Mouse (Mus musculus) layer of hippocampus, postnatal 36 days (tissue): ENCODE data around the gene Tpgs1. TPM values are rescaled to one million over a fixed set of nuclear protein-coding genes. Genes with fewer than 3 reads are reported as not detected.

ENCODE experiments used
- DNase-seq, 2 experiments: peaks; one replicate each; pipeline ENCODE4 v3.0.0; 2022
- total RNA-seq, 2 experiments: library from RNA; stranded (reverse); gene quantifications; 2 replicates each; pipeline ENCODE4 v1.2.3; 2021

The Tpgs1 gene
- total RNA-seq, 2 experiments from 2014 or later: 64.6 to 68.3 TPM

- DNase-seq: no peak
Observed at GRCm38 (mm10) chr10:79668076-79668475, 1.1 kb upstream of the Tpgs1 start.

DNA sequence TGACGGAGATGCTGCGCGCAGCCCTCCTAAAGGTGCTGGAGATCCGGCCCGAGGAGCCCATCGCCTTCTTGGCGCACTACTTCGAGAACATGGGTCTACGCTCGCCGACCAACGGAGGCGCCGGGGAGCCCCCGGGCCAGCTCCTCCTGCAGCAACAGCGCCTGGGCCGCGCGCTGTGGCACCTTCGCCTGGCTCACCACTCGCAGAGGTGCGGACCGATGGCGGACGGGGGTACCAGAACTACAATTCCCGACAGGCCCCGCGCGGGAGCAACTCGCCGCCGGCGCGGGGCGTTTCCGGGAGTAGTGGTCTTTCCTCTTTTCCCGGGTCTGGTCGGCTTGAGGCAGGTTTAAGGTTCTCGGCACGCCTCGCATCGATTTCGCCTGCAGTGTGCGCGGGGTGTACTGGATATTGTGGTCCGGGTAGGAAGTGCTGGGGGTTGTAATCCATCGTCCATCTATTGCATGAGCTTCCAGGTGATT, 448 bp downstream of the Tpgs1 start:
- DNase-seq: peak; percentile 78 to 84

DNA sequence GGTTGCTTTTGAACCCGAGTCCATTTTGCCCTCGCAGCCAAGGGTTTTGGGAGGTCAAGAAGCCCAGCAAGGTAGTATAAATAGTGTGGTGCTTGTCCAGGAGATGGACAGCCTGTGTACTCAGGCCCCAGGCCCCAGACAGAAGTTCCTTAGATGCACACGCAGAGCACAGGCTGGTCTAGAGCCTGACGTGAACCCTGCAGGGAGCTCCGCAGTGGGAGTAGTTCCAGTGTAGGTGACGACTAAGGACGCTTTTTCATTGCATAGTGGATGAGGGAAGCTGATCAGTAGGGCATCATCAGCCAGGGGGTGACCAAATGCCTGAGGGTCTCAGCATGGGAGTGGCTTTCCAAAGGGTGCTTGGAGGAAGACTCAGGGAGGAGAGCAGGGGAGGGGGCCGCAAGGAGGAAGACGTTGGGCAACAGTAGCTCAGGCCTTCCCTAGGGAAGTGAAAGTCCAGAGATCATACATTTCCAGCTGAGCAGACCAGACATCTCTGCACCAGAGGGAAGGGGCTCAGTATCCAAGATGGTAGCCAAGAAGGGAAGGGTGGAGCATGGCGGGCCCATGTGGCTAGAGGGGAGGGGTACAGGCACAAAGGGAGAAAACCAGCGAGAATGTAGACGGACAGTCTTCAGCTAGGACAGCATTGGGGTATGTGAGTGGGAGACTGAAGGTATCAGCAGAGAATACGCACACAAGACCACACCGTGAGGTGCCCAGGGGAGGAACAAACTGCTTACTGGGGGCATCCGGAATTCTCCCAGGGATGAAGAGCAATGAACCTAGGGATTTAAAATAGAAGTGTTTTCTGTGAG, 1.1 kb downstream of the Tpgs1 start:
- no peak for DNase-seq

- no peak for DNase-seq
Observed at GRCm38 (mm10) chr10:79671396-79672087, 2.4 kb downstream of the Tpgs1 start.

DNA sequence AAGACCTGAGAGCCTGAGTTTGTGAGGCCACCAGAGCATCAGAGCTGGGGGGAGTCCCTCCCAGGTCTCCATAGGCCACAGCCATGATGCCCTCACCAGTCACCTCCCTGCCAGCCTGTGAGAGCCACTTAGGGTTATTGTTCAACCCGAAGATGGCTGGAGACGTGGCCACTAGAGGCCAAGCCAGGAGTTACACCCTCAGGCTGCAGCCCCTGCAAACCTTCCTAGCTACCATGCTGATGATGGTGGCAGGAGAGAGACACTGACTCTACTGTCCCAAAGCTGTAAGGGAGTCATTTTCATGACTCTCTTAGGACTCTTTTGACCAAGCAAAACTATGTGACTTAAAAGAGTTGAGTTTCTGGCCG, 2.9 kb downstream of the Tpgs1 start:
- no peak for DNase-seq

- DNase-seq: no peak
Observed at GRCm38 (mm10) chr10:79673054-79673453, 3.9 kb downstream of the Tpgs1 start.

- no peak for DNase-seq
Observed at GRCm38 (mm10) chr10:79675346-79676035, 6.3 kb downstream of the Tpgs1 start.

- DNase-seq: no peak
Observed at GRCm38 (mm10) chr10:79680606-79681495, 11.7 kb downstream of the Tpgs1 start.

GRCm38 (mm10) chr10:79681591-79682245, 12.5 kb downstream of the Tpgs1 start, which contains the start of gene Cdc34:
Gene Cdc34 (plus strand): TSS chr10:79682195.
- DNase-seq: peak; percentile 100

GRCm38 (mm10) chr10:79682551-79682915, 13.4 kb downstream of the Tpgs1 start:
- DNase-seq: peak in 1 of 2 experiments; percentile 31

DNA sequence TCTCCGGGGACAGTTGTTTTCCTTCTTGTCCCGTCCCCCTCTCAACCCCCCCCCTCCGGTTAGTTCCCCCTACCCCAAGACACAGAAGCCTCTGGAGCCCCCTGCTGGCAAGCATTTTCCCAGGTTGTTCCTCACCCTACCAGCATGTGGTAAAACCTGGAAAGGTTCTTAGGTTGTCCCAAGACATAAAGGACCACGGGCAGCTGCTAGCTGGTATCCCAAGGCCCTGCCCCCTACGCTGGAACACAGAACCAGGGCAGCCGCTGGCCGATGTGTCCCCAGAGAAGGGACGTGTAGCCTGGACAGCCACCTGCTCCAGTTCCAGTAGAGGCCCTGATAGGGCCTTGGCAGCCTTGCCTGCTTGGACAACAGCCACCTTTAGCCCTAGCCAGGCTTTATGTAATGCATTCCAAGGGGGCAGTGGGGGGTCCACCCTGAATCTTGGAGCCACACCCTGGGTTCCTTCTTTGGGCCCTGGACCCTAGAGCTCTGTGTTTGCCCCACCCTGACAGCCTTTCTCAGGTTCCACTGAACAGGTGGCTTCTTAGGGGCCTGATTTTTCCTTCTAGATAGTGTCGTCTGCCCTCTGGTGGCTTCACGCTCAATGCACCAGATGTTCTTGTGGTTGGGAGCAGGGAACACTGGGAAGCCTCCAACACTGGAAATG, 13.9 kb downstream of the Tpgs1 start:
- DNase-seq: peak in 1 of 2 experiments; percentile 35

DNA sequence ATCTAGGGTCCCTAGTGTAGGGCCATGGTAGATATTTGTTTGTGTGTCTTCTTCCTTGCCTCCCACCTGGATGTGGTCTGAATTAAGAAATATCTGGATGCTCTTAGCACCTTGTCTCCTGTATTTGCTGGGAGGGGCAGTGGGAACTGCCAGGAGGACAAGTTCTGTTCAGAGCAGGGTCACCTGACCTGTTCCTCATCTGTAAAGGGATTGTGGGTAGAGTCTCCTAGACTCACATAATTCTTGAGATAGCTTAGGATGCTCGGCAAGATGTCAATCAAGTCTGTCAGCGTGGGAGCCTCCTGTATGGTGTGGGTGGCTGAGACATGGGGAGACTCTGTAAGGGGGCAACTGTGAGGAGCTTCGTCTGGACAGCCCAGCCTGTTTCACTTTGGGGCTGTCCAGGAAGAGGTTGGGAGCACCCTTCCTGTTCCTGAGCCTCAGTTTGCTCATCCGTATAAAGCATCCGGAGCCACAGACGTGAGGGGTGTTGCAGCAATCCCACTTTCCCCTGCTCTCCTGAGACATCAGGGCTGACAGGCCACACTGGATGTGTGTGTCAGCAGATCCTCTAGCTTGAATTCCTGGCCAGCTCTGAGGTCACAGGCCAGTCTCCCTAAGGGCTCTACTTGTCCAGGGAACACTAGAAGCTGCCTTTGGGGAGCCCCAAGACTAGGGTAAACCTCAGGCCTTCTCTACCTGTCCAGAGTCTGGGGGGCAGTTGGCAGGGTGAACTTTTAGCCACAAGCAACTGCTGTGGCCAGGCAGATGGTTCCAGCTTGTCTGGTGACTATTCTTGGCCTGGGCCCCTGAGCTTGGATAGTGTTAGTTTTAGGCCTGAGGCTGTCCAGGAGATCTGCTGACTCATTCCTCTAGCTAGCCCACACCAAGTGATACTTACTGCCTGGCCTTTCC, 14.8 kb downstream of the Tpgs1 start:
- no peak for DNase-seq

DNA sequence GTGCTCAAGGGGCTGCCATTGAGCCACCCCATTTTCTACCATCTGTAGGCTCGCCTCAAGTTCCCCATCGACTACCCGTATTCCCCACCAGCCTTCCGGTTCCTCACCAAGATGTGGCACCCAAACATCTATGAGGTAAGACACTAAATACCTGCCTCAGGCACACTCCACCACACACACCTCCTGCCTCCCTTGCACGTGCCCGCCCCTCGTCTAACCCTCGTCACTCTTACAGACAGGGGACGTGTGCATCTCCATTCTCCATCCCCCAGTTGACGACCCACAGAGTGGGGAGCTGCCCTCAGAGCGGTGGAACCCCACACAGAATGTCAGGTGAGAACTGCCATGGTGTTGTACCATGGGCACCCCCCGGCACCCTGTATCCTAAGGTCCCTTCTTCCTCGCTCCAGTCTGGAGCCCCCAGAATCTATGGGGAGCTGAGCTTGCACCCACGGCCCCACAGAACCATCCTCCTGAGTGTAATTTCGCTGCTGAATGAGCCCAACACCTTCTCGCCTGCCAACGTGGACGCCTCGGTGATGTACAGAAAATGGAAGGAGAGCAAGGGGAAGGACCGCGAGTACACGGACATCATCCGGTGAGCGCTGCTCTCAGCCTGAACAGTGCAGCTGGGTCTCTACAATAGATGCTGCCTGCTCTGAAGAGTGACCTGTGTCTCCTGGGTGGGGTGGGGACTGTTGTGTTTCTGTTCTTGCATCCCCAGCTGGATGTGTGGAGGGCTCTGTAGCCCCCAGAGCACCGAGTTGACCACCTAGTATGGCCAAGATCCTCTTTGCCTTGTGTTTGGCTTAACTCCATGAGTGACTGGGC, 15.8 kb downstream of the Tpgs1 start:
- DNase-seq: no peak

DNA sequence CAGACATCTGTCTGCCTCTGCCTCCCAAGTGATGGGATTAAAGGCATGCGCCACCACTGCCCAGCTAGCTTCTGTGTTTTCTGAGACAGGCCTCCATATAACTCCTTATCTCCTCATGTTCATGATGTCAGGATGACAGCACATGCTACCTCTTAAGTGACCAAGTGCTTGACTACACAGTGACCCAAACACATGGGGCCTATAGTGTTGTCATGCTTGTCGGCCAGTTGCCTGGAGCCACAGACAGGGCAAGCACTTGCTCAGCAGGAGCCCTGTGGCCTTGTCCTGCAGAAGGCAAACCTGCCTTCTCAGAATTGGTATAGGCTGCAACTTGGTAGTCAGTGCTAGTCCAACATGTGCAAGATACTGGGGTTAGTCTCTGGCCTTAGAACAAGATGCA, 17.1 kb downstream of the Tpgs1 start:
- no peak for DNase-seq

DNA sequence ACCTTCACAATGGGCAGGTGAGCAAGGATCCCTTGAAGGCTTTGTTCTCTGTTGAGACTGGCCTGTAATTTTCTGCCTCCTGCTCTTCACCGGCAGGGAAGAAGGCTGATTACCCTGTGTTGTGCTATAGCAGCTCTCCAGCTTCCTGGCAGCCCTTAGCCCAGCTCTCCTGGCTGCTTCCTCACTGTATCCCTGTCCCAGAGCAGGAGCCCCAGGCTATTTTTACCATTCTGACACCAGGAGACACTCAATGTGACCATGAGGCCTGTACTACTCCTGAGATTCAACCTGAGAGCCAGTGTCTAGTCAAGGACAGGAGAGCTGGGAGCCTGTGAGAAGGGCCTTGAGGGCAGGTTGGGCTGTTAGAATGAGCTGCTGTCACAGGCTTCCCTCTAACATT, 17.5 kb downstream of the Tpgs1 start:
- DNase-seq: no peak

- no peak for DNase-seq
Observed at GRCm38 (mm10) chr10:79687513-79687912, 18.3 kb downstream of the Tpgs1 start.

DNA sequence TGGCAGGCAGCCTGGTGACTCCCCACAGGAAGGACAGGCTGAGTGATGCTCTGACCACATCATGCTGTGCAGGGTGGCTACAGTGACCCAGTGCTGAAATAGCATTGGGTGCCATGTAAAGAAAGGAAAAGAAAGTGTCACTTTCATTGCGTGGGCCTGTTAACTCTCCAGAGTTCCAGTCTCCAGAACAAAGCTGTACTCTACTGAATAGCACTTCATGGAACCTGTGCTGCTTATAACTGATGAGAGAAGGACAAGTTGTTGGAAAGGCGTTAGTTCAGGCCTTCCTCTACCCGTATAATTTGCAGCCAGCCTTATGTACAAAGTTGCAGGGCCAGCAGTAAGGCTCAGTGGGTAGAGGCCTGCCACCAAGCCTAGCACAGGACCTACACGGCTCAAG, 19.6 kb downstream of the Tpgs1 start, which contains the start of gene Gzmm:
TSS of gene Gzmm (plus strand) at position 301 of the 400 bp plus-strand sequence.
- DNase-seq: no peak

DNA sequence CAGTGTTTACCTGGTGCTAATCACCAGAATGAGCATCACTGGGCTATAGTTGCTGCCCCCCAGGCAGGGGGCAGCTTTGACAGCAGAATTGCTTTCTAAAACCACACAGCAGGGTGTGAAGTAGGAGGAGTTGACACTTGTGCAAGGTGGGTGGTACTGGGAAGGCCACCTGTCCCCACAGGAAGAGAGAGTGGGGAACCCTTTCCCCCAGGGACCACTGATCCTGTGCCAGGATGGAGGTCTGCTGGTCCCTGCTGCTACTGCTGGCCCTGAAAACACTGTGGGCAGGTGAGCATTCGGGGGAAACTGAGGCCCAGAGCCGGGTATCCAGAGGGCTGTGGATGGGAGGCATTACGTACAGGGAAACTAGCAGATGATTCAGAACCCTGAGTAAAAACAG, 20.0 kb downstream of the Tpgs1 start:
- no peak for DNase-seq
